Mouse (Mus musculus) limb, embryonic 13.5 days (tissue): ENCODE measurements at regions not wholly inside any gene's neighbourhood (a gene's known extent, or its start where the extent isn't known, plus 50 kb on each side); places are given as distances from the start of the nearest gene placed in this dataset.

Experiments
- ATAC-seq: fragments of 200-750 bp; cut with Nextera tagmentation; 2 replicates; pipeline ENCODE4 v1.8.0; 2017; ENCODE audit warnings: low read depth, moderate number of reproducible peaks, moderate TSS enrichment; ENCODE audit not compliant: low FRiP score
- H3K27ac ChIP-seq: fragments of 300-500 bp; sonication (generic); 2 replicates; pipeline ENCODE4 v1.5.1; 2015; ENCODE audit warnings: inconsistent platforms, mild to moderate bottlenecking, moderate library complexity
- H3K27me3 ChIP-seq: fragments of 300-500 bp; sonication (generic); 2 replicates; pipeline ENCODE4 v1.6.1; 2015; ENCODE audit warnings: mild to moderate bottlenecking, inconsistent platforms
- H3K36me3 ChIP-seq: fragments of 300-500 bp; sonication (generic); 2 replicates; pipeline ENCODE4 v1.6.1; 2015; ENCODE audit warnings: inconsistent platforms, mild to moderate bottlenecking, moderate library complexity
- H3K4me1 ChIP-seq: fragments of 300-500 bp; sonication (generic); 2 replicates; pipeline ENCODE4 v1.6.1; 2015; ENCODE audit warnings: inconsistent platforms
- H3K4me2 ChIP-seq: fragments of 300-500 bp; sonication (generic); replicated peaks from 2 replicates; pipeline ENCODE4 v1.6.1; 2015; ENCODE audit warnings: inconsistent platforms, mild to moderate bottlenecking, moderate library complexity
- H3K4me3 ChIP-seq: fragments of 300-500 bp; sonication (generic); 2 replicates; pipeline ENCODE4 v1.5.1; 2015; ENCODE audit warnings: moderate library complexity, mild to moderate bottlenecking, inconsistent platforms
- H3K9ac ChIP-seq: fragments of 300-500 bp; sonication (generic); 2 replicates; pipeline ENCODE4 v1.6.1; 2015; ENCODE audit warnings: mild to moderate bottlenecking, inconsistent platforms
- H3K9me3 ChIP-seq: fragments of 300-500 bp; sonication (generic); 2 replicates; pipeline ENCODE4 v1.6.1; 2016; ENCODE audit warnings: inconsistent platforms
- WGBS: fragments of 180-500 bp; shearing (Covaris S2); methylation state at CpG from one replicate; pipeline ENCODE4 v1.1.7; 2015; 5-methylcytosine and 5-hydroxymethylcytosine counted together

DNA sequence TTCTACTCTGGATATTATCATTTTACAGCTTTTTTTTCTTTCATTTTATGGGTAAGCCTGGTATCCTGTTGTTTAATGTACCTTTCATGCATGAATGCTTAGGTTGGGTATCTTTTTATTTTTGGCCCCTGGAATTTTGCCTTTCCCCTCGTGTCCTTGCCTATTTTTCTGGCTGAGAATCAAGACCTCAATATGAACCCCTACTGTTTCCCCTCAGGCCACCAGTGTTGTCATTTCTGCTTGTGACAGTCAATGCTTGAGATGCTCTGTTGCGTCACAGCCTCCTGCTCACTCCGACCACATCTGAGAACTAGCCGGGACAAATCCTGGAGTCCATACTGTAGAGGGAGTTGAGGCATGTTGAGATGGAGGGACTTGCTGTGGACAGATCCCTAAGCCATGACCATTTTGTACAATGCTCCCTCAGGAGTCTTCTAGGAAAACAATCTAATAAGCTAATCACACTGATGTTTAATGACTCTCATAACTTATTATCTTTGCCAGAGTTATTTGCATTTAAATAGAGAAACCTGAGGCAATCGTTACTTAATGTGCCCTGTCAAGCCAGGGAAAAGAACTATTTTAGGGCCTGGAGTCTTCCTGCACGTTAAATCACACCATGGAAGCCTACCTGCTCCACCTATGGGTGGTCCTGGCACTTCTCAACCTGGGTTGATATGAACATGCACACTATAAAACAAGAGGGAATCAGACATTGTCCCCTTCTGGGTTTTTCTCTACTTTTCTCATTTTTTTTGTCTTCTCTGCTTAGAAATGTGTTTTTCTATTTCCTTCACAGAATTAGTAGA lies 363.9 kb downstream of the Phkb start:
- Histone ChIP-seq H3K27me3 (0 out of 2 replicates have a peak, but pooled peaks cover 3% of the 10 kb centered on the region), H3K36me3 (no peaks in the 10 kb centered on the region), H3K27ac (no peak overlapping the region), H3K9ac (no peak overlapping the region), H3K4me3 (no peak overlapping the region), H3K4me1 (no peaks in the 10 kb centered on the region), H3K4me2 (no peak overlapping the region), H3K9me3 (no peaks in the 10 kb centered on the region)
- ATAC-seq = no peak
- 61% methylated on average over 6 of the region's 6 CpGs for WGBS

DNA sequence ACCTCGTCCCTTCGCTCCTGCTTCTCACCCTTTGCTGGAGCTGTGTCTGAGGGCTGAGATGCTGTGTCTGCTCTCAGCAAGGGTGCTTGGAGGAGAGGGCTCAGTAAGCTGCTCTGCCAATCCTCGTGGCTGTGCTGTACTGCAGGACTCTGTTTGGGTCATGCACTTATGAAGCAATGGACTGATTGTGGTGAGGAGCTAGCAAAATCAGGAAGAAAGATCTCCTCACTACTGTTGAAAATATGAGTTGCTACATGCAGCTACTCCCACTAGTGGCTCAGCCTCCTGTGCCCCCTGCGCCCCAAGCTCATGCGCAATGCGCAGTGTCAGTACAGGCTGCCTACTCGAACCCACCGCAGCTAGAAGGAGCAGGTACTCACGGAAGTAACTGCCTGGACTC lies 362.3 kb downstream of the Phkb start:
- Histone ChIP-seq H3K9me3 (no peaks in the 10 kb centered on the region), H3K9ac (no peak overlapping the region), H3K36me3 (no peaks in the 10 kb centered on the region), H3K4me1 (no peaks in the 10 kb centered on the region), H3K4me3 (no peak overlapping the region), H3K27ac (no peak overlapping the region), H3K27me3 (0 out of 2 replicates have a peak, but pooled peaks cover 3% of the 10 kb centered on the region), H3K4me2 (no peak overlapping the region)
- 68% methylated on average over 9 of the region's 9 CpGs for WGBS
- ATAC-seq = no peak

DNA sequence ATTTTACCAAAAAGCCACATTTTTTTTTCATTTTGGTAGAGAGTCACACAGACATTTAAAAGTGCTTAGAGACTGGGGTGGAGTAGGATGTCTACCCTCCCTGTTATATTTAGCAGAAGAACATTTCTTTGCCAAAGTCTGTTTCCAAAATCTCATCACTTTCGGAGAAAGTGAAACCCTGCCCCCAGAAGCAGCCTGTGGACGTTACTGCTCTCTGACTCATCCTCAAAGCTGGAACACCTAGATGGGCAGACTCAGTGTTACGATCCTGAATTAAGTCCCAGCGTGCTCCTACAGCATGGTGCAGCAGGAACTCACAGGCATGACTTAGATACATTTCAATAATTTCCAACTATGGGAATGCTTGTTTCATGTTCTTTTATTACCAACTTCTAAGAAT lies 361.1 kb downstream of the Phkb start:
- no peaks in the 10 kb centered on the region for H3K9me3 ChIP-seq
- no peak overlapping the region for H3K9ac ChIP-seq
- 64% methylated on average over 4 of the region's 4 CpGs for WGBS
- ATAC-seq = no peak
- H3K4me3 ChIP-seq = no peak overlapping the region
- H3K36me3 ChIP-seq = no peaks in the 10 kb centered on the region
- H3K4me1 ChIP-seq = no peaks in the 10 kb centered on the region
- no peak overlapping the region for H3K4me2 ChIP-seq
- H3K27ac ChIP-seq = no peak overlapping the region
- H3K27me3 ChIP-seq = 0 out of 2 replicates have a peak, but pooled peaks cover 3% of the 10 kb centered on the region

DNA sequence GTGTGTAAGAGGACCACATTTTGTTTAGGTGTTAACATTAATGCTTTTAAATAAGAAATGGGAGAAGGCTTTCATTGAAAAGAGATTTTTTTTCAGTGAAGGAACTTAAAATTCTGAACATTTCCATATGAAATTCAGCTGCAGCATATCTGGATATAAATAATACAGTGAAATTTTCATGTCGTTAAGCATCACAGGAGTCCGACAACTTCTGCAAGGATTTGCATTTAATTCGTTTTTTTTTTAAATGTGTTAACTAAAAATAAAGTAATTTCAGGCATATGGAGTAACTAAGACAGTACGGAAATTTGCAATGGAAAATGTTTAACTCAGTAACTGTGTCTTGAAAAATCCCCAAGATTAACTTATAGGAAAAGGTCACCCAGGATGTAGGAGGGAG lies 351.5 kb downstream of the Phkb start:
- no peak for ATAC-seq
- H3K36me3 ChIP-seq = no peaks in the 10 kb centered on the region
- WGBS = 83% methylated on average over 4 of the region's 4 CpGs

DNA sequence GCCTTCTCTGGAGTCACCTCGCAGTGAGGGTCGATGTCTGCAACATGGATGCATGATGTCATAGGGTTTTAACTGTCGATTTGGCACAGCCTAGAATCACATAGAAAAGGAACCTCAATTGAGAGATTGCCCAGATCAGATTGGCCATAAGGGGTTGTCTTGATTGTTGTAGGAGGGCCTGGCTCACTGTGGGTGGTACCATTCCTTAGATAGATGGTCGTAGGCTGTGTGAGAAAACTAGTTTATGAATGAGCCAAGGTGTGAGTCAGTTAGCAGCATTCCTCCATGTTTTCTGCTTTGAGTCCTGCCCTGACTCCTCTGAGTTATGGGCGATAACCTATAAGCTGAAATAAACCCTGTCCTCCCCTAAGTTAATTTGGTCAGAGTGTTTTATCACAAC lies 343.9 kb downstream of the Phkb start:
- no peaks in the 10 kb centered on the region; the same call in 1 of the 2 replicates for H3K4me1 ChIP-seq
- no peaks in the 10 kb centered on the region for H3K27me3 ChIP-seq
- no peak for ATAC-seq
- H3K9me3 ChIP-seq = no peaks in the 10 kb centered on the region
- H3K36me3 ChIP-seq = no peaks in the 10 kb centered on the region
- no peak overlapping the region for H3K4me3 ChIP-seq
- H3K9ac ChIP-seq = no peak overlapping the region
- H3K27ac ChIP-seq = no peak overlapping the region
- 86% methylated on average over 5 of the region's 5 CpGs for WGBS
- H3K4me2 ChIP-seq = no peak overlapping the region

More for the DNA sequence above, 351.5 kb downstream of the Phkb start:
- no peak overlapping the region for H3K27ac ChIP-seq
- no peak overlapping the region for H3K4me3 ChIP-seq
- no peaks in the 10 kb centered on the region for H3K9me3 ChIP-seq
- H3K27me3 ChIP-seq = no peaks in the 10 kb centered on the region
- H3K4me1 ChIP-seq = no peaks in the 10 kb centered on the region
- H3K9ac ChIP-seq = no peak overlapping the region
- no peak overlapping the region for H3K4me2 ChIP-seq

DNA sequence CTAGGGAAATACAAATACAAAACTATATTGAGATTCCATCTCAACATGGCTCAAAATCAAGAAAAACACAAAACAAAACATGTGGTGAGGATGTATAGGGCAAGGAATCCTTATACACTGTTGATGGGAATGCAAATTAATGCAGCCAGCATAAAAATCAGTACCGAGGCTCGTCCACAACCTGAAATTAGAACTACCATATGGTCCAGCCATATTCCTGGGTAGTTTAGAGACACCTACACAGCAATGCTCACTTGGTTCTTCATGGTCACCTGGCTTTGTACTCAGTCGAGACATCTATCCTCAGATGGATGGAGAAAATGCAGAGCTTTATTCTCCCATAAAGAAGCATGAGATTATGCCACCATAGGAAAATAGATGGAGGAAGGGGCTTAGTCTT lies 340.0 kb downstream of the Phkb start:
- WGBS = 80% methylated on average over 3 of the region's 3 CpGs
- Histone ChIP-seq H3K36me3 (no peaks in the 10 kb centered on the region), H3K4me2 (no peak overlapping the region), H3K9ac (no peak overlapping the region), H3K4me1 (no peaks in the 10 kb centered on the region; the same call in 1 of the 2 replicates), H3K4me3 (no peak overlapping the region), H3K27me3 (no peaks in the 10 kb centered on the region), H3K9me3 (no peaks in the 10 kb centered on the region), H3K27ac (no peak overlapping the region)
- no peak for ATAC-seq

DNA sequence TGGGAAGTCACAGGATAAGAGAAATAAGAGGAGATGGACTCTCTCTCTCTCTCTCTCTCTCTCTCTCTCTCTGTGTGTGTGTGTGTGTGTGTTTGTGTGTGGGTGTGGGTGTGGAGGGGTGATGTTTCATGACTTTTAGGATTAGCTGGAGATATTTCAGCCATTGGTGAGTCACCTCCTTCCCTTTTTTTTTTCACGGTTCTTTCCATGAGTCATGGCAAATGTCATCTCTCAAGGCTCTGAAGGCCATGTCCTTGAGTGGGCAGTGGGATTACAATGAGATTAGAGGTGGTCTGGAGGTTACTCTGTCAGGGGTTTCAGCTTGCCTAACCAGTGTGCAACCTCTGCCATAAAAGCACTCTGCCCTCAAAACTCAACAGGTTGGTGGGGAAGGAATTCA lies 329.3 kb downstream of the Phkb start:
- Histone ChIP-seq H3K4me1 (no peaks in the 10 kb centered on the region), H3K9me3 (no peaks in the 10 kb centered on the region), H3K4me2 (no peak overlapping the region), H3K27me3 (no peaks in the 10 kb centered on the region), H3K9ac (no peak overlapping the region), H3K36me3 (no peaks in the 10 kb centered on the region), H3K27ac (no peak overlapping the region), H3K4me3 (no peak overlapping the region)
- no peak for ATAC-seq
- 73% methylated on average over 1 of the region's 1 CpGs for WGBS

DNA sequence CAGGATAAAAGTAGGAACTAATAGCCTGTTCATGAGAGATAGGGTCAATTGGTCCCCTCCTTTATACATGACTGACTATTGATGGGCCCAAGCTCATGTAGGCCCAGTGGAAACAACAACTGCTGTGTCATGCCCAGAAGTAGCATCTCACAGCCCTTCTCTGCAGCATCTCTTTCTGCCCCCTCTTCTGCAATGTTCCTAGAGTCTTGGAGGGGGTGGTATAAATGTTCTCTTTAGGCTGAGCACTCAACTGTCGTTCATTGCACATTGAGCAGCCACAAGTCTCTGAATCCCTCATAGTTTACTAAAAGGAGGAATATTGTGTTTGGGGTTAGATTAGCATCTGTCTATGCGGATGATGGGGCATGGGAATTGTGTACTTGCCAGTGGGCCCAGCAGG lies 324.1 kb downstream of the Phkb start:
- H3K27ac ChIP-seq = no peak overlapping the region
- no peak overlapping the region for H3K4me3 ChIP-seq
- H3K9me3 ChIP-seq = no peaks in the 10 kb centered on the region
- H3K36me3 ChIP-seq = no peaks in the 10 kb centered on the region
- no peaks in the 10 kb centered on the region for H3K4me1 ChIP-seq
- 81% methylated on average over 2 of the region's 2 CpGs for WGBS
- H3K4me2 ChIP-seq = no peak overlapping the region
- no peak for ATAC-seq
- no peak overlapping the region for H3K9ac ChIP-seq
- no peaks in the 10 kb centered on the region for H3K27me3 ChIP-seq

DNA sequence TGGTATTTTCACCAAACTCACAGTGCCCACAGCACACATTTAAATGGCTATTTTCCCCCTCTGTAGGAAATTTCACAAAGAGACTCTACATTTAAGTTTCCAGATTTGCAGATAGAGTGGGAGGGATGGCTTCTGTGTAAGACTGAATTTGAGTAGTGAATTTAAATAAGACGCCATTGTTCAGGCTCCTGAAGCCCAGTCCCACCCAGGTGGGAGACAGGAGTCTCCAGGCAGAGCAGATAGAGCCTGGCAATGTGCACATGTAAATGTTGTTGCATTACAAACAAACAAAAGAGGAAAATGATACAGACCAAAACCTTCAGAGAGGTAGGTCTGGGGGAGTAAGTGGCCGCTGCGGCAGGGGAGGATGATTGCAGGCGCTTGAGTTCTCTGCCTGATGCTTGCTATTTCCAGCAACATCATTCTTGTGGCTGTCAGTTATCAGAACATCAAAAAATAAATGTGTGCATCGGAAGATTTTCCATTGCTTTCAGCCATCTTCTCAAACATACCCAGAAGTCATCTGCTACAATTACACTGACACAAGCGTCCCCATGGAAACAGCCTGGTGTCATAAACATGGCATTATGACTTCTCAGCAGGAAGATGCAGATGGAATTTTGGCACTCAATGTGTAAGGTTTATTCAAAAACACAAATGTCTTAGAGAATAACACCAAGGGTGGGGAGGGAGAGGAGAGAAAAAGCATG lies 318.5 kb downstream of the Phkb start:
- ATAC-seq = no peak
- Histone ChIP-seq H3K9me3 (no peaks in the 10 kb centered on the region), H3K36me3 (no peaks in the 10 kb centered on the region), H3K4me1 (no peaks in the 10 kb centered on the region), H3K4me3 (no peak overlapping the region), H3K4me2 (no peak overlapping the region), H3K27me3 (no peaks in the 10 kb centered on the region), H3K27ac (no peak overlapping the region), H3K9ac (no peak overlapping the region)
- WGBS = 92% methylated on average over 6 of the region's 6 CpGs

DNA sequence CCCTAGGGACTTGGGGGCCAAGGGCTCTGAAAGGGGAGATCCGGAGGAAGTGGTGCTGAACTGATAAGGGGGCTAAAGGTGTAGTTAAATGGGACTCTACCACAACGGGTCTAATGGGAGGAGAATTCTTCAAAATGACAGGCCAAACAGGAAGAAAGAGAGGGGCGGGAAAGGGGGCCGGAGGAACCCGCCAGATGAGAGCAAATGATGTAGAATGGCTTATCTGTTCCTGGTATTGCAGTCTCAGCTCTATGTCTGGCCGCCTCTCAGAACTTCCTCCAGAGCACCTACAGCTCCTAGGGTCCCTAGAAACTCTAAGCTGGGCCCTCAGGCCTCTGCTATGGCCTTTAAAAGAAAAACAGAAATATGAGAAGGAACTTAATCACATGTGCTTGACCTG lies 306.8 kb downstream of the Phkb start:
- Histone ChIP-seq H3K4me1 (peaks cover 7% of the 10 kb centered on the region), H3K27ac (no peak overlapping the region), H3K4me3 (no peak overlapping the region), H3K36me3 (no peaks in the 10 kb centered on the region), H3K9ac (no peak overlapping the region), H3K27me3 (no peaks in the 10 kb centered on the region), H3K4me2 (no peak overlapping the region), H3K9me3 (no peaks in the 10 kb centered on the region)
- no peak for ATAC-seq
- WGBS = 47% methylated on average over 6 of the region's 6 CpGs

DNA sequence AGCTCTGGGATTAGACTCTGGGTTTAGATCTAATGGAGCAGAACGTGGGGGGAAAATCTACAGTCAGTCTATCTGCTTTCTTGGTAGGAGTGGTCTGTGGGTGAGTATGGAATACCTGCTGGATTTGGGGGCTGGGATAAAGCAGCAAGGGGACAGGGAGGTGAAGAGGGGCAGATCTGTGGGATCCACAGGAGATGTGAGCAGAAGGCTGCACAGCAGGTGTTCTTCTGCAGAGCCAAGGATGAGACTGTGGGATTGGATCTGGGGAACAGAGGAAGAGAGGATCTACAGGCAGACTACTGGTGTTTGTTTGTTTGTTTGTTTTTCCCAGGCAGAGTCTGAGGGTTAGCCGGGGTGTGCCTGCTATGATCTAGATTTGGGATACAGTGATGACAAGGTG lies 284.5 kb downstream of the Phkb start:
- no peak overlapping the region for H3K9ac ChIP-seq
- no peaks in the 10 kb centered on the region for H3K36me3 ChIP-seq
- no peak overlapping the region for H3K4me2 ChIP-seq
- no peak overlapping the region for H3K4me3 ChIP-seq
- no peak for ATAC-seq
- no peak overlapping the region for H3K27ac ChIP-seq
- 79% methylated on average over 2 of the region's 2 CpGs for WGBS
- no peaks in the 10 kb centered on the region for H3K27me3 ChIP-seq
- no peaks in the 10 kb centered on the region for H3K9me3 ChIP-seq
- H3K4me1 ChIP-seq = no peaks in the 10 kb centered on the region

DNA sequence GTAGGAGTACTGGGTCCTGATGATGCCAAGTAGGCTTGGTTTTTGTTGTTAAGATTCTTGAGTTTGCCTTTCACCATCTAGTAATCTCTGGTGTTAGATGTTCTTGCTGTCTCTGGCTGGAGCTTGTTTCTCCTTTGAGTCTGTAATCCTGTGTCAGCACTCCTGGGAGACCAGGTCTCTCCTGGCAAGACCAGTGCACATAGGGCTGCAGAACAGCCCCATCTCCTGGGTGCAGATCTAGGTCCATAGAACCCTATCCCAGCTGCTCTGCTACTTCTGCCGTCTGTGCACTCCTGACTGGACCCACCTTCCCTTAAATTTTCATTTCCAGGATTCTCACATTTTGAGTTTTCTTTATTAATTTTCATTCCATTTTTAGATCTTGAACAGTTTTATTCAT lies 283.9 kb downstream of the Phkb start:
- Histone ChIP-seq H3K27ac (no peak overlapping the region), H3K4me3 (no peak overlapping the region), H3K36me3 (no peaks in the 10 kb centered on the region), H3K4me2 (no peak overlapping the region), H3K4me1 (no peaks in the 10 kb centered on the region), H3K9me3 (no peaks in the 10 kb centered on the region), H3K9ac (no peak overlapping the region), H3K27me3 (no peaks in the 10 kb centered on the region)
- 82% methylated on average over 1 of the region's 1 CpGs for WGBS
- ATAC-seq = no peak
